Mouse (Mus musculus): ENCODE results near the gene Cmah. TPM values are rescaled to one million over a fixed set of nuclear protein-coding genes. Genes with fewer than 3 reads are reported as not detected.

Gene Cmah
- polyA plus RNA-seq, 1 experiment from 2014 or later = 0.14 TPM

DNA sequence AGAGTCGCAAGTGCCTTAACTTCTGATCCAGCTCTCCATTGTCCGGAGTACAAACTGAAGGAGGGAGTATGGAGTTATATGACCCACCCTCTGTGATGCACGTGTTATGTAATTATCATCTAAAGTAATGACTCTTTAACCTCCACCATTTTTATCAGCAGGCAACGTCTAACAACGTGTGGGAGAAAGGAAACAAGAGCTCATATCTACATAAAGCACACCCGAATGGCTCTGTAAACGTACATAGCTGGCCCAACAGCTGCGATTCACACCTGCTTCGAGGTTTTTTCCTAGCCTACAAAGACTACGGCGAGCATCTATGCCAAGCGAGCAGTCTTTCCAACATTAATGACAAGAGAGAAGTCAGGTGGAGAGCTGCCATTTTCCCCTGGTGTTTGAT lies 169.8 kb downstream of the Cmah start:
- WGBS = 91% methylated on average over 12 of the region's 12 CpGs
- Histone ChIP-seq H3K4me2 (ENCODE audit: low read length) (no peak overlapping the region), H3K27me3 (ENCODE audit: control insufficient read depth, insufficient read depth, low read length) (no peaks in the 10 kb centered on the region), H3K36me3 (ENCODE audit: control insufficient read depth, insufficient read depth, low read length) (no peaks in the 10 kb centered on the region), H3K27ac (replicated peaks; ENCODE audit: low read depth, low read length) (no peak overlapping the region), H3K9ac (replicated peaks; ENCODE audit: low read length) (no peak overlapping the region), H3K4me1 (ENCODE audit: control insufficient read depth, insufficient read depth, low read length) (peaks cover 8% of the 10 kb centered on the region; the same call in 1 of the 2 replicates), H3K9me3 (ENCODE audit: control insufficient read depth, low read length) (no peaks in the 10 kb centered on the region), H3K4me3 (replicated peaks; ENCODE audit: low read depth, low read length) (no peak overlapping the region)
- DNase-seq (no peak), ATAC-seq (ENCODE audit: low FRiP score, low TSS enrichment) (no peak)

DNA sequence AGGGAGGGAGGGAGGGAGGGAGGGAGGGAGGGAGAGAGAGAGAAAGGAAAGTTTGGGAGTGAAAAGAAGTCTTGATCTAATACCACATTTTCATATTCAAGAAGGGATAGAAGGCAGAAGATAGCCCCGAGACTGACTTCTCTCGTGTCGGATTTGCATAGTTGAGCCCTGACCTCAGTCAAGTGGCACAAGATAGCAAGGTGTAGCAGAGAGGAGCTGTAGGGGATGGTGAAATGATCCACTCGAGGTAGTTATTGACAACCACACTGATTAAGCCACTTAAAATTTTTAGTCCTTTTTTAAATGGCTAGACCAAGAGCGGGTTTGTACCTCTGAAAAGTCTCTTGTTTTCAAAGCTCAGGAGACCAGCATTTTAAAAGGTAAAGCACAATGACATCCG lies 171.1 kb downstream of the Cmah start:
- Histone ChIP-seq H3K36me3 (ENCODE audit: control insufficient read depth, insufficient read depth, low read length) (no peaks in the 10 kb centered on the region), H3K27me3 (ENCODE audit: control insufficient read depth, insufficient read depth, low read length) (no peaks in the 10 kb centered on the region), H3K4me1 (ENCODE audit: control insufficient read depth, insufficient read depth, low read length) (peaks cover 8% of the 10 kb centered on the region; the same call in 1 of the 2 replicates), H3K27ac (replicated peaks; ENCODE audit: low read depth, low read length) (no peak overlapping the region), H3K4me2 (ENCODE audit: low read length) (no peak overlapping the region), H3K9ac (replicated peaks; ENCODE audit: low read length) (no peak overlapping the region), H3K9me3 (ENCODE audit: control insufficient read depth, low read length) (no peaks in the 10 kb centered on the region), H3K4me3 (replicated peaks; ENCODE audit: low read depth, low read length) (no peak overlapping the region)
- 80% methylated on average over 6 of the region's 6 CpGs for WGBS
- no peak for DNase-seq
- no peak for ATAC-seq (ENCODE audit: low FRiP score, low TSS enrichment)

DNA sequence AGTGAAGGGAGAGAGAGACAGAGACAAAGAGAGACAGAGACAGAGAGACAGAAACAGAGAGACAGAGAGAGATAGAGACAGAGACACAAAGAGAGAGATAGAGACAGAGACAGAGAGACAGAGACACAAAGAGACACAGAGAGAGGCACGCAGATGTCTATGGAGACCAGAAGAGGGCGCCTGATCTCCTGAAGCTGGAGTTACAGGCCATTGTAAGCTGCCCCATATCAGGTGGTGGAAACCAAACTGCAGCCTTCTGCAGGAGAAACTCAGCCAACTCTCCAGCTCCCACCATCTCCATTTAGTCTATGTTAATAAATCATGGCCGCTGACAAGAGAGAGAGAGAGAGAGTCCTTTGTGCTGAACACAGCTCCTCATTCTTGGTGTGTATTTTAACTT lies 172.3 kb downstream of the Cmah start:
- Histone ChIP-seq H3K27me3 (ENCODE audit: control insufficient read depth, insufficient read depth, low read length) (no peaks in the 10 kb centered on the region), H3K27ac (replicated peaks; ENCODE audit: low read depth, low read length) (no peak overlapping the region), H3K4me1 (ENCODE audit: control insufficient read depth, insufficient read depth, low read length) (peaks cover 8% of the 10 kb centered on the region; the same call in 1 of the 2 replicates), H3K36me3 (ENCODE audit: control insufficient read depth, insufficient read depth, low read length) (no peaks in the 10 kb centered on the region), H3K9ac (replicated peaks; ENCODE audit: low read length) (no peak overlapping the region), H3K4me3 (replicated peaks; ENCODE audit: low read depth, low read length) (no peak overlapping the region), H3K9me3 (ENCODE audit: control insufficient read depth, low read length) (no peaks in the 10 kb centered on the region), H3K4me2 (ENCODE audit: low read length) (no peak overlapping the region)
- peak; percentile 69 for DNase-seq
- no peak for ATAC-seq (ENCODE audit: low FRiP score, low TSS enrichment)
- 49% methylated on average over 3 of the region's 3 CpGs for WGBS

DNA sequence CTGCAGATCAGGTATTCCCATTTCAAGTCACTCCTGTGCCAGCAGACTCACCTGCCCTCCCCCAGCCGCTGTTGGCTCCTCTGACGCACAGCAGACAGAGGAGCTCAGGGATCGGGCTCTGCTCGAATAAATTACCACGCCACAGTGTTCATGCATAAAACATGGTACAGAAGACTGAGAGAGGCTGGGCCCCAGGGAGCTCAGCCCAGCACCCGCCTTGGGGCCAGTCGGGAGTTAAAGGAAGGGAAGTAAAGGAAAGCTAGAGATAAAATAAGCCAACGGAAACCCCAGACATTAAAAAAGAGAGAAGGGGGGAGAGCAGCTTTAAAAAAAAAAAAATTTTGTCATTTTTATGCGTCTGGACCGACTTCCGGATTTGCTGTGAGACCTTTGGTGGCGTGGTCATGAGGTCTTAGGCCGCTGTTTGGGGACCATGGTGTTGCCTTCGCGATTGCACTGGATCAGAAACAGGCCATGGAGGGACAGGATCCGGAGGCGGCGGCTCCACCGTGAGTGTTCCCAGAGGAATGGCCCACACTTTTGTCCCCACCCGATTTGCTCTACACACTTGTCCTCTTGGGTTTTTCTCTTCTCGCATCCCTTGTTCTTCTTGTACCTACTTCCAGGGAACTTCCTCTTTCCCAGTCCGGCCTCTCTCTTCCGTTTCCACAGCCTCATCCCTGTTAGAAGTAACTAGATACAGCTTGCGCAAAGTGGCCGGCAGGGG lies 174.1 kb downstream of the Cmah start:
- H3K9me3 ChIP-seq (ENCODE audit: control insufficient read depth, low read length) = no peaks in the 10 kb centered on the region
- WGBS = 60% methylated on average over 25 of the region's 25 CpGs
- H3K27ac ChIP-seq (replicated peaks; ENCODE audit: low read depth, low read length) = 0 out of 2 replicates have a peak overlapping the region, but pooled peaks have one; percentile 45
- H3K4me1 ChIP-seq (ENCODE audit: control insufficient read depth, insufficient read depth, low read length) = peaks cover 8% of the 10 kb centered on the region; the same call in 1 of the 2 replicates
- no peaks in the 10 kb centered on the region for H3K36me3 ChIP-seq (ENCODE audit: control insufficient read depth, insufficient read depth, low read length)
- no peaks in the 10 kb centered on the region for H3K27me3 ChIP-seq (ENCODE audit: control insufficient read depth, insufficient read depth, low read length)
- ATAC-seq (ENCODE audit: low FRiP score, low TSS enrichment) (peak; percentile 86), DNase-seq (peak; percentile 78)
- no peak overlapping the region for H3K9ac ChIP-seq (replicated peaks; ENCODE audit: low read length)
- no peak overlapping the region for H3K4me3 ChIP-seq (replicated peaks; ENCODE audit: low read depth, low read length)
- H3K4me2 ChIP-seq (ENCODE audit: low read length) = peak overlapping the region; percentile 27; the same call in 1 of the 2 replicates

DNA sequence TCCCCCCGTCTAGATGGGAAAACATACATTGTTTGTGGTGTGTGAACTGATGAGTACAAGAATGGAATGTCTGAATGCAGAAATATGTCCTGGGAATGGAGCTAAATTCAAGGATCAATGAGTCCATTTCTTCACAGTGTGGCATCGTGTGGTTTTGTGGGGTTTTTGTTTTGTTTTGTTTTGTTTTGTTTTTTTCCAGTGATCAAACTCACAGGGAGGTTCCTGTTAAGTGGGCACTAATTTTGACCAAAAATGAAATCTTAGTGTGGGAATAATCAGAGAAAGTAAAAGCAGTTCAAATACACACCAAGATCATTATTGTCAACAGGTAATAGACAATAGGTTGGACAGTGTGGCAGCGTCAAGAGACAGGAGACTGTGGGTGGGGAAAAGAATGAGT lies 174.7 kb downstream of the Cmah start:
- no peaks in the 10 kb centered on the region for H3K36me3 ChIP-seq (ENCODE audit: control insufficient read depth, insufficient read depth, low read length)
- no peaks in the 10 kb centered on the region for H3K9me3 ChIP-seq (ENCODE audit: control insufficient read depth, low read length)
- no peak for ATAC-seq (ENCODE audit: low FRiP score, low TSS enrichment)
- no peak overlapping the region for H3K27ac ChIP-seq (replicated peaks; ENCODE audit: low read depth, low read length)
- no peak overlapping the region for H3K9ac ChIP-seq (replicated peaks; ENCODE audit: low read length)
- peaks cover 8% of the 10 kb centered on the region; the same call in 1 of the 2 replicates for H3K4me1 ChIP-seq (ENCODE audit: control insufficient read depth, insufficient read depth, low read length)
- no peak overlapping the region for H3K4me3 ChIP-seq (replicated peaks; ENCODE audit: low read depth, low read length)
- DNase-seq = no peak
- H3K27me3 ChIP-seq (ENCODE audit: control insufficient read depth, insufficient read depth, low read length) = no peaks in the 10 kb centered on the region
- WGBS = 88% methylated on average over 3 of the region's 3 CpGs
- H3K4me2 ChIP-seq (ENCODE audit: low read length) = no peak overlapping the region

DNA sequence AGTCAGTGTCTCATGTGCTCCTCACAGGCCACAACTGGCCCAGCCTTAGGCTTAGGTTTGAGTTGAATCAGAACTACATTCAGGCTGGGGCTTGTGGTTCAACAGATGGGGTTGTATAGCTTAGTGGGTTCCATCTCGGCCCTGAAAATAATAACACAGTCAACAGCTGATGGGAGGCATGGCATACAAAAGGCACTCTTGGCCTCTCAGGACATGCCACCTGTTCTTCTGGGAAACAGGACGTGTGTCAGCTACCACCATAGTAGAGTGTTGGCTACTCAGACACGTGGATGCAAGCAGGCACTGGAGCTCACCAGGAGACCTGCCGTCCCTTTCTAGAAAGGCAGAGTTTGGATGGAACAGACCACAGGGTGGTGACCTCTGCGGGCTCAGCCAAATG lies 178.6 kb downstream of the Cmah start:
- ATAC-seq (ENCODE audit: low FRiP score, low TSS enrichment) (no peak), DNase-seq (no peak)
- peaks cover 8% of the 10 kb centered on the region; the same call in 1 of the 2 replicates for H3K4me1 ChIP-seq (ENCODE audit: control insufficient read depth, insufficient read depth, low read length)
- H3K27me3 ChIP-seq (ENCODE audit: control insufficient read depth, insufficient read depth, low read length) = no peaks in the 10 kb centered on the region
- no peaks in the 10 kb centered on the region for H3K36me3 ChIP-seq (ENCODE audit: control insufficient read depth, insufficient read depth, low read length)
- no peak overlapping the region for H3K4me3 ChIP-seq (replicated peaks; ENCODE audit: low read depth, low read length)
- no peak overlapping the region for H3K9ac ChIP-seq (replicated peaks; ENCODE audit: low read length)
- H3K4me2 ChIP-seq (ENCODE audit: low read length) = no peak overlapping the region
- H3K9me3 ChIP-seq (ENCODE audit: control insufficient read depth, low read length) = no peaks in the 10 kb centered on the region
- 88% methylated on average over 5 of the region's 5 CpGs for WGBS
- H3K27ac ChIP-seq (replicated peaks; ENCODE audit: low read depth, low read length) = no peak overlapping the region

DNA sequence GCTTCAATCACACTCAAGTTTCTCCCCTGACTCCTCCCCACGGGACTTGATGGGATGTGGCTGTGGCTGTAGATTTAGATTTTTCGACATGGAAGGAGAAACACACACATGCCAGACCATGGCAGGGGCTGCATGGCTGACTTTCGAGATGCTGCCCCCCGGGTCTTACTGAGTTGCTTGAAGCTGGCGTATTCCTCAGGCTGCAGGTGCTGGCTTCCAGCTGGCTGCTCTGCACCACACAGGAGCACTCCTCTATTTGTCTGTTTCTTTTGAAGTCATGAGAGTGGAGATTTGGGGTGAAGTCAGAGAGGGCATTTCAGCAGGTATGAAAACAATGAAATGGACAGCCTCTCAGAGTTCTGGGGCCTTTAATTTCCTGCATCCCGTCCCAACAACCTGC lies 180.0 kb downstream of the Cmah start:
- WGBS = 82% methylated on average over 6 of the region's 6 CpGs
- no peak overlapping the region for H3K9ac ChIP-seq (replicated peaks; ENCODE audit: low read length)

DNA sequence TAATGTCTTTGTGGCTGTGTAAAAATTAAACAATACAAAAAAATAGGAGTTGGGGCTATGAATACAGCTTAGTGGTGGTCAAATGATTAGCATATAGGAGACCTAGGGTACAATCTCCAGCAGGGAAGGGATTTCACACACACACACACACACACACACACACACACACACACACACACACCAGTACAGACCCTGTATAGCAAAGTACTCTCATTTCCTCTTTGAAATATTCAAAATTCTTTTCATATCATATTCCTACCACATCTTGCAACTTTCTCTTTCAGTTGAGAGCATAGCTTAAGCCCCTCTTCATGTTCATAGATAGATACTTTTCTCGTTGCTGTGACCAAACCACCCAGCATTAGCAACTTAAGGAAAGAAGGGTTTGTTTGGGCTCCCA lies 181.7 kb downstream of the Cmah start:
- DNase-seq (no peak), ATAC-seq (ENCODE audit: low FRiP score, low TSS enrichment) (no peak)

More for the DNA sequence above, 180.0 kb downstream of the Cmah start:
- no peaks in the 10 kb centered on the region for H3K9me3 ChIP-seq (ENCODE audit: control insufficient read depth, low read length)
- H3K36me3 ChIP-seq (ENCODE audit: control insufficient read depth, insufficient read depth, low read length) = no peaks in the 10 kb centered on the region
- no peaks in the 10 kb centered on the region for H3K4me1 ChIP-seq (ENCODE audit: control insufficient read depth, insufficient read depth, low read length)
- H3K4me2 ChIP-seq (ENCODE audit: low read length) = no peak overlapping the region
- DNase-seq (no peak), ATAC-seq (ENCODE audit: low FRiP score, low TSS enrichment) (no peak)
- no peaks in the 10 kb centered on the region for H3K27me3 ChIP-seq (ENCODE audit: control insufficient read depth, insufficient read depth, low read length)
- H3K27ac ChIP-seq (replicated peaks; ENCODE audit: low read depth, low read length) = no peak overlapping the region
- no peak overlapping the region for H3K4me3 ChIP-seq (replicated peaks; ENCODE audit: low read depth, low read length)

DNA sequence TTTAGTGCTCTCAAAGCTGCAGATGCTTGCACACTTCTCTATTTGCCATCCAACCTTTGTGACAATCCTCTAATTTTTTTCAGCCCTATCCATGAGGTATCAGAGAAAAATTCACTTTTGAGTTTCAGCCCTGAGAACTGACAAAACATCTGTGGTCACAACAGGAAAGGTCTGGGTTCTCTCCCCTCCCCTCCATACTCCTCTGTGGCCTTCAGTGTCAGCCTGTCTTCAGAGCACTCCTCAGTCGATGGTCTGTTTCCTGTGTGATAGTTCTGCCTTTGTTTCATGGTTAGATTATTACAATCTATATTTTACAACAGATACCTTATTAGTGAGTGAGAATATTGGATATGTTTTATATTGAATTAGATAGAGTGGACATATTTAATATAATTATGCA lies 184.2 kb downstream of the Cmah start:
- Histone ChIP-seq H3K36me3 (ENCODE audit: control insufficient read depth, insufficient read depth, low read length) (no peaks in the 10 kb centered on the region), H3K27ac (replicated peaks; ENCODE audit: low read depth, low read length) (no peak overlapping the region), H3K9me3 (ENCODE audit: control insufficient read depth, low read length) (no peaks in the 10 kb centered on the region), H3K4me3 (replicated peaks; ENCODE audit: low read depth, low read length) (no peak overlapping the region), H3K27me3 (ENCODE audit: control insufficient read depth, insufficient read depth, low read length) (no peaks in the 10 kb centered on the region), H3K9ac (replicated peaks; ENCODE audit: low read length) (no peak overlapping the region), H3K4me2 (ENCODE audit: low read length) (no peak overlapping the region), H3K4me1 (ENCODE audit: control insufficient read depth, insufficient read depth, low read length) (no peaks in the 10 kb centered on the region)
- 87% methylated on average over 1 of the region's 1 CpGs for WGBS
- ATAC-seq (ENCODE audit: low FRiP score, low TSS enrichment) (no peak), DNase-seq (no peak)

More for the DNA sequence above, 181.7 kb downstream of the Cmah start:
- H3K4me2 ChIP-seq (ENCODE audit: low read length) = no peak overlapping the region
- H3K4me1 ChIP-seq (ENCODE audit: control insufficient read depth, insufficient read depth, low read length) = no peaks in the 10 kb centered on the region
- no peaks in the 10 kb centered on the region for H3K27me3 ChIP-seq (ENCODE audit: control insufficient read depth, insufficient read depth, low read length)
- H3K4me3 ChIP-seq (replicated peaks; ENCODE audit: low read depth, low read length) = no peak overlapping the region
- WGBS = 47% methylated on average over 1 of the region's 1 CpGs
- H3K9me3 ChIP-seq (ENCODE audit: control insufficient read depth, low read length) = no peaks in the 10 kb centered on the region
- H3K36me3 ChIP-seq (ENCODE audit: control insufficient read depth, insufficient read depth, low read length) = no peaks in the 10 kb centered on the region
- H3K27ac ChIP-seq (replicated peaks; ENCODE audit: low read depth, low read length) = no peak overlapping the region
- no peak overlapping the region for H3K9ac ChIP-seq (replicated peaks; ENCODE audit: low read length)

Data from midbrain, embryonic 14.5 days (tissue).